Mouse (Mus musculus): ENCODE results near the gene Tmub1. TPM values are rescaled to one million over a fixed set of nuclear protein-coding genes. Genes with fewer than 3 reads are reported as not detected.

The Tmub1 gene
- total RNA-seq, 2 experiments from 2014 or later, result 11.7 to 12.1 TPM

DNA sequence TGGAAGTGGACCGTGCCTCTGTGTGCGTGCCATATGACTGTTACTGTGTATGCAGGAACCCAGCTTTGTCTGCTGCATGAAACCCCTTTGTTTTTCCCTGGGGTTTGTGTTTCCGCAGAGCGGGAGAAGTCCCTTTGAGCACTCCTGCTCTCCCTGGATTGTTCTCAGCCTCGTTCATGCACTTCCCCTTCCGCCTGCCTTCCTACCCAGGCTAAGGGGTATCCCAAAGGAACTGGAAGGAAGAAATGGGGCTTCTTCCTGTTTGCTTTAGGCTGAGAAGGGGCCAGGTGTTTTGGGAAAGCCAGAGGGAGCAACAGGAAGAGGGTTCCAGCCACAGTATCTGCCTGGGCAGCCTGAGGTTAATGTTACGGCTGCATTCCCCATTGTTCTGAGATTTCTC, 8.0 kb upstream of the Tmub1 start:
- intact Hi-C loops (cut with DNase I), result loop anchor here (2.0 kb wide), 1 partner anchor 15 kb away; no protein-coding TSS in a partner anchor
- DNase-seq, result no peak

DNA sequence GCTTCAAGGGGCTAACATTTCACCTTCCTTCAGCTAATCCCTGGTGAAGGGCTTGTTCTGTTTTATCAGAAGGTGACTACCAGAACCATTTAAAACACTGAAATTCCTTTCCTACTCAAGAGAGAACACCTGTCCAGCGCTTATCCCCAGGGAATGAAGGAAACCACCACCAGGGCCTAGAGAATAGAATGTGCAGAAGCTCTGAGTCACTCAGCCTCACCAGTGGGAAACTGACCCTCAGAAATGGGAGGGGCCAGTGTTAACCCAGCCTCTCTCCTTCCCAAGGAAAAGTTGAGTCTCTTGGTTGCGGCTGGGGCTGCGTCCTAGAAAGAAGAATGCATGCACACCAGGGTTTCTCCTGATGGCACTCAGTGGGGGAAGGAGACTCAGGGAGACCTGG, 7.4 kb upstream of the Tmub1 start:
- intact Hi-C loops (cut with DNase I), result loop anchor here (2.0 kb wide), 1 partner anchor 16 kb away; no protein-coding TSS in a partner anchor
- no peak for DNase-seq

DNA sequence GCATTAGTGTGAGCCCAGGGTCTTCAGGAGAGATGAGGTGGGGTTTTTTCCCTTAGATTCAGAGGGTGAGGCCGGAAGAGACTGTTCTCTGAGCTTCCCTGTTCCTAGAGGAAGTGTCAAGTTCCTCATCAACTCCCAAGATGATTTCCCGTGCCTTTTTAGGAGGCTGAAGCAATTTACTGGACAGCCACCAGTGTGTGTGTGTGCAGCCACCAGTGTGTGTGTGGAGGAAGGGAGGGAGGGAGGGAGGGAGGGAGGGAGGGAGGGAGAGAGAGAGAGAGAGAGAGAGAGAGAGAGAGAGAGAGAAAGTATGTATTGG, 6.3 kb upstream of the Tmub1 start:
- no peak for DNase-seq
- intact Hi-C loops (cut with DNase I), result loop anchor here (2.0 to 5.0 kb wide), 3 partner anchors 17 to 148 kb away; no protein-coding TSS in a partner anchor

DNA sequence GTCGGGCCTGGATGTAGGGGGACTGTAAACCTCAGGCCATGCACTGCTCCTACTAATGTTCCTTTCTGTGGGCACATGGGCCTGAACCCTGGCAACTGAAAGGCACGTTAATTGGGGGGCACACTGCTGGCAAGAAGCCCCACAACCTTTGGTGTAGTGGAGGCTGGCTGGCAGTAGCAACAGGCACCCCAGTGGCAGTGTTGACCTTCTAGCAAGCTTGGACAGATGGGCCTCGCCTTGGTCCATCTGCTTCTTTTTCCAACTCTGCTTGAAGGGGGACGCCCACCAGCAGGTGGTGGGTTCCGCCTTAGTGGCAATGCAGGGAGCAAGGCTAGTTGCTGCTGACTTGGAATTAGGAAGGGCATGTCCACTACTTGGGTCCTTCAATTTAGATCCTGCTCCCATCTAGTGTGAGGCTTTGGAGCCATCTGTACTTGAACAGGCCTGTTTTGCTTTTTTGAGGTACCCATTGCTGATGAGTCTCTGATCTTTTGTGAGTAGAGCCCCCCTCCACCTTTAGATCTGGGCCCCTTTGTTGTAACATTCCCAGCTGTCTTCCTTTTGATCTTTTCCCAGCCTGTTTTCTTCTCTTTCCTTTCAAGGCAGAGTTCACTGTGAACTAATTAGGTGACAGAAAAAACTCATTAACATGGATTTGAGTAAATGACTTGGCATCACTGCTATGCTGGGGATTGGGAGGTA, 5.8 kb upstream of the Tmub1 start:
- intact Hi-C loops (cut with DNase I), result loop anchor here (2.0 to 5.0 kb wide), 2 partner anchors 29 to 149 kb away; no protein-coding TSS in a partner anchor
- no peak for DNase-seq

DNA sequence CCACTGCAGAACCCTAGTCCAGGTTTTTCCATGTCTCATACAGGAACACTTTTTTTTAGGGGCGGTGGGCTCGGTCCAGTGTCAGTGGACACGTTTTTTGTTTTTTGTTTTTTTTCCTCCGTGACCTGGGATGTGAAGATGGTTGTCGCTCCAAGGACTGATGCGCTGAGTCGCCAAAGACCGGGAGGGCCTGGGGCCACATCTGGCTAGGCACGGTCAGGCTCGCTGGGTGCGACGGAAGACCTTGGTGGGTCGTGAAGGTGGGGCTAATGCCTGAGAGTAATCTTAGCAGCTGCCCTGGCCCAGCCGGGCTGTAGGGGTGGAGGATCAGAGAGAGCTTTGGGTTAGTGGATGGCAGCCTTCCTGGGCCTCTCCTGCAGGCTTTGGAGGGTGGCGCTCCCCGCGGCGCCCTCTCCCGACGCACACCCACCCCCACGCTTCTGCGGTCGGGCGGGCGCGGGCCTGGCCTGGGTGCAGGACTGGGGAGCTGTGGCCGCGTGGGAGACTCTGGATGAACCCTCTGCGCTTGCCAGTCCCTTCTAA, 5.1 kb upstream of the Tmub1 start:
- DNase-seq, result no peak
- intact Hi-C loops (cut with DNase I), result loop anchor here (2.0 to 5.0 kb wide), 2 partner anchors 28 to 150 kb away; no protein-coding TSS in a partner anchor

DNA sequence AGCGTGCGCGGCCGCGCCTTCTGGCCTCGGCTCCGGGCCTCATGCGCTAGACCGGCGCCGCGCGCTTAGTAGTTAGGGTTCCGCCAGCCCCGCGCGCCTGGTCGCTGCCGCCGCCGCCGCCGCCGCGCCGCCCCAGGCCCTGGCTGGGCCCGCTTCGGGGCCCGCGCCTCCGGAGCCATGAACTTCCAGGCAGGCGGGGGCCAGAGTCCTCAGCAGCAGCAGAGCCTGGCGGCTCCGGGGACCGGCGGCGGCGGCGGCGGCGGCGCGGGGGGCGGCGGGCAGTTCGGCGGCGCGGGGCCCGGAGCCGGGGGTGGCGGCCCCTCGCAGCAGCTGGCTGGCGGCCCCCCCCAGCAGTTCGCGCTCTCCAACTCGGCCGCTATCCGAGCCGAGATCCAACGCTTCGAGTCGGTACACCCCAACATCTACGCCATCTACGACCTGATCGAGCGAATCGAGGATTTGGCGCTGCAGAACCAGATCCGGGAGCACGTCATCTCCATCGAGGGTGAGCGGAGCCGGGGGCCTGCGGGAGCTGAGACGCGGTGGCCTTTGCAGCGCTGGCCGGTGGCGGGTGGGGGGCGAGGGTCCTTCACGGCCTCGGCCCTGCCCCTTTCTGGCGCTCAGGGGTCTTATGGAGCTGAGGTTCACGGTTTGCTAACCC, 4.5 kb upstream of the Tmub1 start, which contains the start of gene Agap3:
Gene Agap3, plus strand, starts transcription at position 148 of the 661 bp plus-strand sequence.
- DNase-seq, result peak; percentile 41 to 53
- intact Hi-C loops (cut with DNase I), result loop anchor here (2.0 to 5.0 kb wide), 2 partner anchors 27 to 150 kb away; no protein-coding TSS in a partner anchor

DNA sequence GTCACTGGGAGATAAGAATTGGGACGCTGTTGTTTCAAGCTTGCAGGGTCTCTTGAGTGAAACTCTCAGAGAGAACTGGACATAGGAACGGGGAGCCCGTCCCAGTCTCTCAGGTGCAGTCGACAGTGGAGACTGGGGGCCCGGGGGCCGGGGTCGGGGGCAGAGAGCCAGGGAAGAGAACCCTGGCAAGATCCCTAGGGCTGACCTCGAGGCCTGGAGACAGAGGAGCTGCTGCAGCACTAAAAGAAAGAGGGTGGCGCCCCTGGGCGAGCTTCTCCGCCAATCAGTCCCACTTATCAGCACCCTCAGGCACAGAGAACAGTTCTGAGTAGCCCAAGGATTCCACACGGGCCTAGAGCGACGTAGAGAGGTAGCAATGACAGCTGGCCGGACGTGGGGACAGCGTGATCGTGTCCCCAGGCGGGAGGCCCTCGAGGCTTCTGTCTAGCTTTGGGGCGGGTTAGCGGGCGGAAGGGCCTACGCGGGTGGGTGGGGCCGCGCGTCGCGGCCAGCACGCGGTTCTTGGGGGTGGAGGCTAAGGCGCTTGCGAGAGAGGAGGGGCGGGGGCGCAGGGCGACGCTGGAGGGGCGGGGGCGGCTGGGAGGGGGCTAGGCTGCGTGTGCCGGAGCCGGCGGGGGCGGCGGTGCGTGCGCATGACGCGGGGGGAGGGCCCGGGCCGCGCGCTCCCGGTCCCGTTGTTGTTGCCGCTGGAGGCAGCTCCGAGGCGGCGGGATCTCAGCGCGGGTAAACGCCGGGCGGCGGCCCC, 3.8 kb upstream of the Tmub1 start:
- intact Hi-C loops (cut with DNase I), result loop anchor here (2.0 to 5.0 kb wide), 2 partner anchors 27 to 151 kb away; no protein-coding TSS in a partner anchor

DNA sequence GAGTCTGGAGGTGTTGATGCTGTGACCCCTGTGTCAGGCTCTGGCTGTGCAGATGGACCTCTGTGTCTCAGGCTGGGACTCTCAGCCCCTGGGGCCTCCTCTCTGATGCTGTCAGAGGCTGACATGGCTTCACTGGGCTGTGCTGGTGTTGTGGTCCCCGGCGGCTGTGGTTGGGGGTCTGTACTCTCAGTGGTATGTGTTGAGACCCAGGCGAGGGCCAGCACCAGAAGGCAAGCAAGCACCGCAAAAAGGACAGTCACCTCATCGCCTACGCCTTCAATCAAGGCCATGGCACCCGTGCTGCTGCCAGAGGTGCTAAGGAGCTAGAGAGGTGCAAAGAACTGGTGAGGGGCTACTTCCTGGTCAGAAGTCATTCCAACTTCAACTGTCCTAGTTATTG, 1.0 kb downstream of the Tmub1 start:
- DNase-seq, result no peak
- intact Hi-C loops (cut with DNase I), result no loop called here

More for the DNA sequence above, 3.8 kb upstream of the Tmub1 start:
- peak; percentile 87 to 88 for DNase-seq

DNA sequence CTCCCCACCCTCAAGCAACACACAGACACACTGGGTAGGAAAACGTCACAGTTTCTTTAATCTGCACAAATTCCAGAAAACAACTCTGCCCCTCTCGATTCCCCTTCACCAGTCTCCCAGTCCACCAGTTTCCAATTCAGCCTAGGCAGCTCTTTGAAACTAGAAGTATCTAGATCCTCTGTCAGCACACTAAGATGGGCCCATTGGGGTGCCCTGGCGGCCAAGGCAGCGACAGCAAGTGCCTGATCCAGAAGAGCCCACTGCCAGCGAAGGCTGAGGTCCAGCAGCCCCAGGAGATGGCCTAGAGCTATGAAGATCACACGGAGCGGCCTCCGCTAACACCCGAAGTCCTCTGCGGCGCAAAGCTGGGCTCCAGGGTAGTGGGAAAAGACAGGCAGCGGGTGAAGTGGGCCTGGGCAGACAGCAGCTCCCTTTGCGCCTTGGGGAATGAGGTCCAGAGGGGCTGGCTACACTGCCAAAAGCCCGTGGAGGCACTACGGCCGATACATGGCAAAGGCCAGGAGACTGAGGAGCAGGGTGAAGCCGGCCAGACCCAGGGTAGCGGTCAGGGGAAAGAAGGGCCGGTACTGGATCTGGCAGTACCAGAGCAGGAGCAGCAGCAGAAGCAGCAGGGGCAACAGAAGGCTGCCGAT, 2.1 kb downstream of the Tmub1 start:
- intact Hi-C loops (cut with DNase I), result no loop called here
- no peak for DNase-seq

DNA sequence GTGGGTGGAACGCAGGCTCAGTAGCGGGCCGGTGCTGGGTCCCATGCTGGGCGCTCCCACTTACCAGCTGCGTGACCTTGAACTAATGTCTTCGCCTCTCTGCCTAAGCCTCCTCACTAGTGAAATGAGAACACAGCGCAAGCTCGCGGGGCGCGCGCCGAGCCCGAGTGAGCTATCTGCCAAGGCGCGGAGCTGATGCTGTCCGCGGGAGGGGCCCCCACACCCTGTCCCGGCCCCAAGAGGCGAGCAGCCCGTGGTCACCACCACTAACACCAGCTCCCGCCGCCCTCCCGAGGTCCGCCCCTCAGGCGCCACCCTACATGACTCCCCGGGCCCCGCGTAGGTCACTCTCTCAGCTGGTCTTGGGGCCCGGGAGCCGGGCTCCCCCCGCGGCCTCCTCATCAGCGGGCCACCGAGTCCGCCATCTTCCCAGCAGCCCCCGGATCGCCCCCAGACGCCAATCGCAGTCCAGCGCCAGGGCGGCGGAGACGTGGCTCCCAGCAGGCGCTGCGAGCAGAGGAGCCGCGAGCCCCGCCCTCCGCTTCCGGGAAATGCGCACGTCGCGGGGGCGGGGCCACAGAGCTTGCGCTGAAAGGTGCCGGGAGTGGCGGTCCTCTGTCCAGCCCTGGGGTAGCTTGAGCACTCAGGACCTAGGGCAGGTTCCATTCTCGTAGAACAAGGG, 2.8 kb downstream of the Tmub1 start, which contains the start of gene Fastk:
Gene Fastk, minus strand, starts transcription at position 542 of the 682 bp plus-strand sequence.
- DNase-seq, result peak; percentile 95
- intact Hi-C loops (cut with DNase I), result no loop called here

DNA sequence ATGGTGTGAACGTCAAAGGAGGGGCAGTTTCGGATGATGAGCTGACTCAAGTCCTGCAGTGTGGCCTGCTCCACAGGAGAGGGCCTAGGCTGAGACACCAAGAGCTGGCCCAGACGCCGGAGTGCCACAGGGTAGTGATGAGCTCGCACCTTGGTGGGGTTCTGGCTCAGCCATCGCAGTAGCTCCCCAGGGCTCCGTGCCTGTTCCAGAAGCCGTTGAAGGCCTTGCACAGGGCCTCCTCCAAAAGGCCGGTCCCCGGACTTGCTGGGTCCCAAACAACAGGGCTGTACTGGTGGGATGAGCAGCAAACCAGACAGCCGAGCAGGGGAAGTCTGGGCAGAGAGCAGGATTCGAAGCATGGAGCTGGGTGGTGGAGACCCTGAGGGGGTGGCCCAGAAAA, 3.7 kb downstream of the Tmub1 start:
- DNase-seq, result no peak
- intact Hi-C loops (cut with DNase I), result no loop called here

DNA sequence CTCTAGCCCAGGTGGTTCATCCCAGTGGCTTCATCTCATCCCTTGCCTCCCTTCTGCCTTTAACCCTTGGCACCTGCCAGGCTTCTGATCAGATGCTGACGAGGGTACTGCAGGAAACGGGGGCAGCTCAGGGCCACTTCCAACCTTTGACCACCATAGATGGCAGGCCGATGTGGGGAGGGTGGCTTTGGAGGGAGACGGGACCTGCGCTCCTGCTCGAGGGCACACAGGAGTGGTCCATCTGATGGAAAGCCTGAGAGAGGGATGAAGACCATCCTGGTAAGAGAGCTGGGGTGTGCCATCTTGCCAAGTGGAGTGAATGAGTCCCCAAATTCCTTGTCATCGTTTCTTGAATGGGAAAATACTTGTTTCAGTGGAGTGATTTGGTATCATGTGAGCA, 4.5 kb downstream of the Tmub1 start:
- DNase-seq, result no peak
- intact Hi-C loops (cut with DNase I), result no loop called here

DNA sequence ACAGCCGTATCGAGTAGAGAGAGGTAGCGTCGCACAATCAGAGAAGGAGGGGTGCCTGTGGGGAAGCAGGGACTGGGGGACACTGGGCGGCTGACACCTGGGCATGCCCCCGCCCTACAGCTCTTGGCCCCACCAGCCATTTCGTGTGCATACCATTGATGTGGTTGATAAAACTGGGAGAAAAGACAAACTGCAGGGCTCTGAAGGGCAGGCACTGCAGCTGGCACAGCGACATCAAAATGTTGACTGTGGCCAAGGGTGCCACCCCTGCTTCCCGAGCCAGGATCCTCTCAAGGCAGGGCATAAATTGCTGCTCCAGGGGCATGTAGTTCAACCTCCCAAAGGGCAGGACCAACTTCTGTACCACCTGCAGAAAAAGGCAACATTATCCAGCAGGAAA, 5.6 kb downstream of the Tmub1 start:
- intact Hi-C loops (cut with DNase I), result no loop called here
- no peak for DNase-seq

DNA sequence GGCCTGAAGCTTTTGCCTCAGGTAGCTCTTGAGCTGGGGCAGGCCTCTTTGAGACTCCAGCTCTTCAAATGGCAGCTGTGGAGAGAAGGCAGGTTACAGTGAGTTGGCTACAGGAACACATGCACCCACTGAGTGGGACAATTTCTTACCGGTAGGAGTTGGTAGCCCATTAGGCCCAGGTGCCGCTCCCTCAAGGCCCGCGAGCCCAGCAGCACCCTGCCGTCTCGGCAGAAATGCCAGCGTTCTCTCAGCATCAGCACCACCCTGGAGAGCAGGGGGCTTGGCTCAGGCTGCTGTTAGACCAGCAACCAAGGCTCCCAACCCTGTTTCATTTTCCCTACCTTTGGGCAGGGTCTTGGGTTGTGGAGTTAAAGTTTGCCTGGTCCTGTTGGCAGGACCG, 6.5 kb downstream of the Tmub1 start:
- intact Hi-C loops (cut with DNase I), result no loop called here

DNA sequence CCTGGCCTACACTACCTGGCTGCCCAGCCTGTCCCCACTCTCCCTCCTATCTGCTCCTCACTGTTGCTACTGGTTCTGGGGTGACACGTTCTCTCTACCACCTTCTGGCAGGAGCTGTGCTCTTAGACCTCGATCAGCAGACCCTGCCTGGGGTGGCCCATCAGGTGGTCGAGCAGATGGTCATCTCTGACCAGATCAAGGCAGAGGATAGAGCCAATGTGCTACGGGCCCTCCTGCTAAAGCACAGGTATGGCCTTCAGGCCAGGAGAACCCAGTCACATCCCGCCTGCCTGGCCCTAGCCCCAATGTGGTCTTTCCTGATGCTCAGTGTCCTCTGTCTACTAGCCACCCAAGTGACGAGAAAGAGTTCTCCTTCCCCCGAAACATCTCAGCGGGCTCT, 13.7 kb downstream of the Tmub1 start:
- intact Hi-C loops (cut with DNase I), result no loop called here
- no peak for DNase-seq

More for the DNA sequence above, 6.5 kb downstream of the Tmub1 start:
- DNase-seq, result no peak

DNA sequence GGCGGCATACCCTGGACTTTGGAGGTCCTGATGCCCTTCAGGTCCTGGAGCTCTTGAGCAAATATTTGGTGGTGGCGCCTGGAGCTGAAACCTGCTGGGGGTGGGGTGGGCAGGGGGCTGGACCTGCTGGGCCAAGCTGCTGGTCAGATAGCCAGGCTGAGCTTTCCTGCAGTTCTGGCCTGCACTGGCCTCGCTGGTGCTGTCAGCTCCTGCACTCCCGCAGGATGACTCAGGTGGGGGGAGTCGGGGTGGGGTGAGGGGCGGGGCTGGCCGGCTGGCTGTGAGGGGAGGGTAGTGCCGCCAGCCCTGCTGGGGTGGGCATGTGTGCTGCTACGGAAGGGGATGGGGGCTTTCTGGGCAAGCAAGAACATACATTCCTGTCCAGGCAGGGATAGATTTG, 19.1 kb downstream of the Tmub1 start:
- no peak for DNase-seq
- intact Hi-C loops (cut with DNase I), result loop anchor here (5.0 kb wide), 1 partner anchor 149 kb away; the partner anchor contains the start of gene Abcf2

DNA sequence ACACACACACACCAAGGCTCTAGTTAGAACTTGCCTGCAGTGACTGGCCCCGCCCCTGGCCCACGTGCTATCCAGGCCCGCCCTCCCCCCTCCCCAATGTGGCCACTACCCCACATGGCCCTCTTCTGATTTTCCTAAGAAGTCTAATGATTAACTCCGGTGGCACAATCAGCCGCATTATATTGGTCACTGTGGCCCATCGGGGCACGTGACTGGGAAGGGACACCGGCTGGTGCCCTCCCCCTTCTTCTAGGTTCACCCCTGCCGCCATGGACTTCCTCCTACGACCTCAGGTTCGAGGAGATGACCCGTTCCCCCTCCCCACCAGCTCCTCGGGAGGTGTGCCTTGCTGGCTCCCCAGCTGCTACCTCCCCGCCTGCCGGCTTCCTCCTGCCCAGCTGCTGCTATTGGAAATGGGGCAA, 19.7 kb downstream of the Tmub1 start:
- no peak for DNase-seq
- intact Hi-C loops (cut with DNase I), result loop anchor here (5.0 kb wide), 1 partner anchor 149 kb away; the partner anchor contains the start of gene Abcf2

DNA sequence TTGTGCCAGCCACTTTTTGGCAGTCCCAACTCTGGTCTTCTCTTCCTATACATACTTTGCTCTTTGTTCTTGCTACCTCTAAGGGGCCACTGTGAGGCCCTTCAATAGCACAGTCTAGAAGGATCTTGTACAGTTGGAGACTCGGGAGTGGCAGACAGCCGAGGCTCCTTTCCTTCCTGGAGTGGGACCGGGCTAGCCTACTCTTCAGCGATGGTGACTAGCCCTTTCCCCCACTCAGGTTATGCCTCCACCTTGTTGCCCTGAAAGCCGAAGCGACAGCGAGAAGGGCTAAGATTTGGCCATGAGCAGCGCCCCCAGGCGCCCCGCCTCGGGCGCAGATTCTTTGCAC, 20.4 kb downstream of the Tmub1 start:
- DNase-seq, result no peak
- intact Hi-C loops (cut with DNase I), result loop anchor here (5.0 kb wide), 1 partner anchor 150 kb away; the partner anchor contains the start of gene Abcf2

DNA sequence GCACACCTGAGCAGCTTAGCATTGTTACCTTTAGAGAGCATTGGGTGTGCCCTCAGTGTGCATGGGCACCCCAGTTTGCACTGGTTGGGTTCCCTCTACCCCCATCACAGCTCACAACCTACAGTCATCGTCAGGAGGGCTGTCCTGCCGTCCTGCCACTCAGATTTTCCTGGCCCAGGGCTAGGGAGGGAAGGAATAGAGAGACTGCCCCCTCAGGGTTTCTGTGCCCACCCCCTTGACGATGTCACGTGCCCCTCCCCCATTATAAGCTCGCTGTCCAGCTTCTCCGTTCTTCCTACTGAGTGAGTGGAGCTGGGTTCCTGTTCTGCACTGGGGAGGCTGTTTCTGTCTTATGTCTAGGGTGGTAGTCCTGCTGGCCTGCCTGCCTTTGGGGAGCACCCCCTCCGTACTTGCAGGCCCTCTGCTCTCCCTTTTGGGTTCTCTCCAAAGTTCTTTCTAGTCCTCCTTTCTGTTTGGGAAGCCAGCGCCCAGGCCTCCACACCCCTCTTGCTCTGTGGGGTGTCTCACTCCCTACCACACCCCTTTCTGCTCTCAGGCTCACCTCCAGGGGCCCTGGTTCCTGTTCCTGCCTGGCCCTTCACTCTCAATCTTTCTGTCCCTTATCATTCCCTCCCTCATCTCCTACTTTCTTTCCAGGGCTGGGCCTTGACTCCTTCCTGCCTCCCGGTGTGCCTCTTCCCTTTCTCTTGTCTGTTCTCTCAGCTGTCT, 20.9 kb downstream of the Tmub1 start:
- intact Hi-C loops (cut with DNase I), result loop anchor here (5.0 kb wide), 1 partner anchor 151 kb away; the partner anchor contains the start of gene Abcf2
- DNase-seq, result no peak
